Mouse (Mus musculus) CH12.LX (cell line): ENCODE measurements at regions not wholly inside any gene's neighbourhood (a gene's known extent, or its start where the extent isn't known, plus 50 kb on each side); places are given as distances from the start of the nearest gene placed in this dataset.
"Not testable (repeated sequence)": the region's sequence is repeated elsewhere in the genome, so short reads cannot be mapped to it uniquely, and the experiment has no call there.

Source experiments
- DNase-seq: peaks from one replicate; pipeline ENCODE4 v3.0.0-alpha.2; 2013; ENCODE audit errors: extremely low read depth
- H3K27ac ChIP-seq: 2 replicates; pipeline ENCODE4 v1.5.1; 2012; ENCODE audit warnings: low read depth, mild to moderate bottlenecking, control low read depth, moderate library complexity; ENCODE audit not compliant: insufficient read depth
- H3K27me3 ChIP-seq: replicated peaks from 2 replicates; pipeline ENCODE3; 2012; ENCODE audit warnings: inconsistent platforms
- H3K36me3 ChIP-seq, 2 experiments: replicated peaks in 1 of 2; 2 replicates each; pipeline versions ENCODE3 to v1.6.1; 2012; ENCODE audit warnings: inconsistent platforms in 1 of 2, low read length in 1 of 2, mild to moderate bottlenecking in 1 of 2, mixed read lengths in 1 of 2, moderate library complexity in 1 of 2; ENCODE audit not compliant: control insufficient read depth in 1 of 2, insufficient read depth in 1 of 2
- H3K4me1 ChIP-seq, 2 experiments: 2 replicates each; pipeline ENCODE4 v1.6.1; 2012; ENCODE audit warnings: inconsistent platforms in 1 of 2, moderate library complexity in 1 of 2; ENCODE audit not compliant: insufficient read depth in 2 of 2, control insufficient read depth in 1 of 2
- H3K4me2 ChIP-seq: 2 replicates; pipeline ENCODE4 v1.6.1; 2012; ENCODE audit warnings: low read depth, mild to moderate bottlenecking, control low read depth; ENCODE audit not compliant: poor library complexity, insufficient read depth, severe bottlenecking
- H3K4me3 ChIP-seq, 3 experiments: fragments of 150-350 bp in 1 of 3; sonication (generic) in 1 of 3; replicated peaks in 1 of 3; 2 replicates each; pipeline versions ENCODE3 to v1.5.1; 2011 to 2012; ENCODE audit warnings: low read depth in 2 of 3, low read length in 2 of 3, mild to moderate bottlenecking in 2 of 3, moderate library complexity in 2 of 3, control low read depth in 1 of 3, improper control_type of control experiment in 1 of 3, inconsistent platforms in 1 of 3, mixed read lengths in 1 of 3; ENCODE audit not compliant: poor library complexity in 1 of 3
- H3K79me2 ChIP-seq: replicated peaks from 2 replicates; pipeline ENCODE4 v1.6.1; 2012; ENCODE audit warnings: mild to moderate bottlenecking, moderate library complexity; ENCODE audit not compliant: control insufficient read depth, poor library complexity, insufficient read depth, severe bottlenecking; ENCODE audit errors: extremely low read depth
- H3K9ac ChIP-seq: 2 replicates; pipeline ENCODE4 v1.6.1; 2012; ENCODE audit warnings: low read depth, mild to moderate bottlenecking, control low read depth, moderate library complexity; ENCODE audit not compliant: insufficient read depth
- H3K9me3 ChIP-seq: replicated peaks from 2 replicates; pipeline ENCODE3; 2012; ENCODE audit warnings: low read length, inconsistent platforms, mixed read lengths
- CTCF ChIP-seq, 2 experiments: IDR thresholded peaks in 1 of 2; conservative IDR thresholded peaks in 1 of 2; 2 replicates each; pipeline ENCODE4 v1.5.1; 2011 to 2012; ENCODE audit warnings: low read depth in 2 of 2, low read length in 2 of 2, improper control_type of control experiment in 1 of 2, inconsistent platforms in 1 of 2, mild to moderate bottlenecking in 1 of 2, moderate library complexity in 1 of 2
- E2F4 ChIP-seq: IDR thresholded peaks from 2 replicates; pipeline ENCODE4 v1.6.1; 2011; ENCODE audit warnings: low read depth, low read length, improper control_type of control experiment; ENCODE audit not compliant: insufficient replicate concordance
- ELF1 ChIP-seq: IDR thresholded peaks from 2 replicates; pipeline ENCODE4 v1.6.1; 2014; ENCODE audit warnings: low read depth, mild to moderate bottlenecking, inconsistent platforms, low read length, improper control_type of control experiment
- HCFC1 ChIP-seq: IDR thresholded peaks from 2 replicates; pipeline ENCODE4 v1.6.1; 2012; ENCODE audit warnings: low read depth, mild to moderate bottlenecking, inconsistent platforms, low read length, improper control_type of control experiment
- IRF4 ChIP-seq: IDR thresholded peaks from 2 replicates; pipeline ENCODE4 v1.6.1; 2014; ENCODE audit warnings: low read depth, mild to moderate bottlenecking, inconsistent platforms, low read length, improper control_type of control experiment
- JUND ChIP-seq: conservative IDR thresholded peaks from 2 replicates; pipeline ENCODE4 v1.6.1; 2011; ENCODE audit warnings: low read depth, low read length, improper control_type of control experiment
- MAFK ChIP-seq: IDR thresholded peaks from 2 replicates; pipeline ENCODE4 v1.6.1; 2011; ENCODE audit warnings: low read length, improper control_type of control experiment; ENCODE audit not compliant: insufficient replicate concordance
- MAX ChIP-seq: IDR thresholded peaks from 2 replicates; pipeline ENCODE4 v1.6.1; 2011; ENCODE audit warnings: low read length, improper control_type of control experiment
- NELFE ChIP-seq: IDR thresholded peaks from 2 replicates; pipeline ENCODE4 v1.6.1; 2011; ENCODE audit warnings: low read depth, low read length, improper control_type of control experiment
- POLR2A ChIP-seq: IDR thresholded peaks from 2 replicates; pipeline ENCODE4 v1.6.1; 2011; ENCODE audit warnings: low read depth, mild to moderate bottlenecking, improper control_type of control experiment, low read length
- POLR2AphosphoS2 ChIP-seq: IDR thresholded peaks from 2 replicates; pipeline ENCODE4 v1.6.1; 2011; ENCODE audit warnings: low read depth, low read length, improper control_type of control experiment
- RCOR1 ChIP-seq: conservative IDR thresholded peaks from 2 replicates; pipeline ENCODE4 v1.6.1; 2012; ENCODE audit warnings: low read depth, mild to moderate bottlenecking, inconsistent platforms, low read length, improper control_type of control experiment
- SIN3A ChIP-seq: IDR thresholded peaks from 2 replicates; pipeline ENCODE4 v1.6.1; 2012; ENCODE audit warnings: low read length, improper control_type of control experiment, inconsistent platforms
- SMC3 ChIP-seq: IDR thresholded peaks from 2 replicates; pipeline ENCODE4 v1.6.1; 2011; ENCODE audit warnings: low read depth, low read length, improper control_type of control experiment
- TBP ChIP-seq: conservative IDR thresholded peaks from 2 replicates; pipeline ENCODE4 v1.6.1; 2011; ENCODE audit warnings: low read depth, low read length, improper control_type of control experiment
- TCF12 ChIP-seq: IDR thresholded peaks from 2 replicates; pipeline ENCODE4 v1.6.1; 2014; ENCODE audit warnings: low read depth, mild to moderate bottlenecking, inconsistent platforms, low read length, improper control_type of control experiment
- UBTF ChIP-seq: IDR thresholded peaks from 2 replicates; pipeline ENCODE4 v1.6.1; 2012; ENCODE audit warnings: low read depth, mild to moderate bottlenecking, inconsistent platforms, low read length, improper control_type of control experiment, moderate library complexity
- USF2 ChIP-seq: conservative IDR thresholded peaks from 2 replicates; pipeline ENCODE4 v1.6.1; 2011; ENCODE audit warnings: low read depth, low read length, improper control_type of control experiment
- ZKSCAN1 ChIP-seq: IDR thresholded peaks from 2 replicates; pipeline ENCODE4 v1.6.1; 2012; ENCODE audit warnings: low read depth, inconsistent platforms, low read length, improper control_type of control experiment, borderline replicate concordance
- ZMIZ1 ChIP-seq: IDR thresholded peaks from 2 replicates; pipeline ENCODE4 v1.6.1; 2012; ENCODE audit warnings: low read depth, mild to moderate bottlenecking, inconsistent platforms, low read length, improper control_type of control experiment
- ZNF384 ChIP-seq: IDR thresholded peaks from 2 replicates; pipeline ENCODE4 v1.6.1; 2012; ENCODE audit warnings: low read depth, low read length, improper control_type of control experiment, inconsistent platforms
- dilution Hi-C: fragments of 300-500 bp; cut with MboI; formaldehyde crosslinking; loops from 2 replicates; pipeline ENCODE4 v1.14.3; 2020; ENCODE audit warnings: low sequenced_read_pairs; ENCODE audit not compliant: extremely low pct_unique_long_range_greater_than_20kb, extremely low pct_ligation_motif_present
- in situ Hi-C: fragments of 300-500 bp; cut with MboI; formaldehyde crosslinking; loops from 3 replicates; pipeline ENCODE4 v1.14.3; 2019; ENCODE audit warnings: low sequenced_read_pairs, low pct_ligation_motif_present, low pct_unique_long_range_greater_than_20kb, mixed read lengths

- H3K9ac ChIP-seq, result no peak overlapping the region
- H3K9me3 ChIP-seq, result peaks cover 12% of the 10 kb centered on the region
- no peak for TF ChIP-seq SMC3
- no peak for TF ChIP-seq MAX
- no peak for TF ChIP-seq TBP
- TF ChIP-seq ZMIZ1, result no peak
- no peak for TF ChIP-seq MAFK
- no peak for TF ChIP-seq RCOR1
- TF ChIP-seq POLR2A, result no peak
- TF ChIP-seq USF2, result no peak
- no peak for TF ChIP-seq HCFC1
- TF ChIP-seq JUND, result no peak
- no peak for TF ChIP-seq TCF12
- no peak for TF ChIP-seq NELFE
- no peak for TF ChIP-seq UBTF
- no peak for TF ChIP-seq IRF4
- TF ChIP-seq CTCF (conservative IDR thresholded peaks at IDR 0.05 in 1 of 2, IDR thresholded peaks at IDR 0.05 in 1 of 2; ENCODE audit: low read depth in 2 of 2, low read length in 2 of 2), result no peak
- no peaks in the 10 kb centered on the region for H3K79me2 ChIP-seq
- H3K27ac ChIP-seq, result no peak overlapping the region
- in situ Hi-C loops, result no loop called here
- dilution Hi-C loops, result no loop called here
- H3K36me3 ChIP-seq, result no peaks in the 10 kb centered on the region
- no peaks in the 10 kb centered on the region for H3K4me1 ChIP-seq
- DNase-seq, result no peak
- H3K27me3 ChIP-seq, result no peaks in the 10 kb centered on the region
- no peak overlapping the region for H3K4me2 ChIP-seq
- no peak overlapping the region for H3K4me3 ChIP-seq
Measured at GRCm38 (mm10) chr16:93308666-93309360, 295.1 kb downstream of the Setd4 start.

- Histone ChIP-seq H3K79me2 (no peaks in the 10 kb centered on the region), H3K4me1 (no peaks in the 10 kb centered on the region), H3K9me3 (peaks cover 12% of the 10 kb centered on the region), H3K9ac (no peak overlapping the region), H3K27me3 (no peaks in the 10 kb centered on the region), H3K4me2 (no peak overlapping the region), H3K36me3 (no peaks in the 10 kb centered on the region), H3K4me3 (no peak overlapping the region), H3K27ac (no peak overlapping the region)
- in situ Hi-C loops, result no loop called here
- DNase-seq, result no peak
- dilution Hi-C loops, result no loop called here
- TF ChIP-seq POLR2AphosphoS2, result no peak
- no peak for TF ChIP-seq ZKSCAN1
- TF ChIP-seq JUND, result no peak
- no peak for TF ChIP-seq CTCF (conservative IDR thresholded peaks at IDR 0.05 in 1 of 2, IDR thresholded peaks at IDR 0.05 in 1 of 2; ENCODE audit: low read depth in 2 of 2, low read length in 2 of 2)
- TF ChIP-seq MAX, result no peak
- TF ChIP-seq ELF1, result no peak
- no peak for TF ChIP-seq E2F4
- TF ChIP-seq ZNF384, result no peak
- no peak for TF ChIP-seq RCOR1
- TF ChIP-seq USF2, result no peak
- no peak for TF ChIP-seq SIN3A
- TF ChIP-seq, all 38 proteins: peak for 0
Measured at GRCm38 (mm10) chr16:93306951-93307350, 296.9 kb downstream of the Setd4 start.

GRCm38 (mm10) chr16:93306140-93306539, 297.7 kb downstream of the Setd4 start:
- H3K79me2 ChIP-seq, dilution Hi-C loops, H3K4me2 ChIP-seq, in situ Hi-C loops, H3K4me1 ChIP-seq, DNase-seq, H3K36me3 ChIP-seq, H3K9ac ChIP-seq, H3K27me3 ChIP-seq, H3K27ac ChIP-seq, H3K4me3 ChIP-seq: not testable (repeated sequence)
- peaks cover 12% of the 10 kb centered on the region for H3K9me3 ChIP-seq
